Mouse (Mus musculus): Measurements from ENCODE around the gene 4930558K02Rik. TPM values are rescaled to one million over a fixed set of nuclear protein-coding genes. Genes with fewer than 3 reads are reported as not detected.

4930558K02Rik gene
- polyA plus RNA-seq (2012; rRNA removed) (not detected in 2 replicates), polyA plus RNA-seq (2014; fragmentation: Nextera tagmentation; extraction: Ambion mirVana) (not detected in 2 replicates)

- DNase-seq (ENCODE audit: low spot score), result no peak
- no peak for ATAC-seq (ENCODE audit: low FRiP score, low read depth)
- Histone ChIP-seq H3K9ac (ENCODE audit: low read depth, low read length, severe bottlenecking) (no peak within 1 kb of the TSS), H3K4me2 (replicated peaks; ENCODE audit: low read depth, low read length, severe bottlenecking) (no peak within 1 kb of the TSS), H3K9me3 (ENCODE audit: control insufficient read depth, low read length) (no peaks in the 10 kb centered on the region), H3K27ac (replicated peaks; ENCODE audit: low read depth, low read length) (peak within 1 kb of the TSS; percentile 83), H3K4me3 (replicated peaks; ENCODE audit: low read length) (no peak within 1 kb of the TSS), H3K36me3 (ENCODE audit: control insufficient read depth, insufficient read depth, low read length) (no peaks in the 10 kb centered on the region), H3K27me3 (ENCODE audit: control insufficient read depth, insufficient read depth, low read length) (no peaks in the 10 kb centered on the region), H3K4me1 (ENCODE audit: control insufficient read depth, insufficient read depth, low read length) (peaks cover 64% of the 10 kb centered on the region)
- no peak for TF ChIP-seq POLR2A (IDR thresholded peaks at IDR 0.05; ENCODE audit: borderline replicate concordance, extremely low read depth, insufficient read depth, insufficient read length)
- WGBS, result 86% methylated on average over 1 of the region's 1 CpGs
These were observed at the start of gene 4930558K02Rik for GRCm38 (mm10) chr1:161979536-161979935. 4930558K02Rik (minus strand) TSS chr1:161979636.

GRCm38 (mm10) chr1:162023681-162024270 is 44.3 kb upstream of the 4930558K02Rik start:
- TF ChIP-seq POLR2A (IDR thresholded peaks at IDR 0.05; ENCODE audit: borderline replicate concordance, extremely low read depth, insufficient read depth, insufficient read length), result no peak
- Histone ChIP-seq H3K4me2 (replicated peaks; ENCODE audit: low read depth, low read length, severe bottlenecking) (no peak overlapping the region), H3K27me3 (ENCODE audit: control insufficient read depth, insufficient read depth, low read length) (no peaks in the 10 kb centered on the region), H3K9ac (ENCODE audit: low read depth, low read length, severe bottlenecking) (no peak overlapping the region), H3K4me1 (ENCODE audit: control insufficient read depth, insufficient read depth, low read length) (peaks cover 59% of the 10 kb centered on the region), H3K4me3 (replicated peaks; ENCODE audit: low read length) (no peak overlapping the region), H3K9me3 (ENCODE audit: control insufficient read depth, low read length) (no peaks in the 10 kb centered on the region), H3K36me3 (ENCODE audit: control insufficient read depth, insufficient read depth, low read length) (no peaks in the 10 kb centered on the region), H3K27ac (replicated peaks; ENCODE audit: low read depth, low read length) (peak overlapping the region; percentile 97)
- WGBS, result 28% methylated on average over 8 of the region's 8 CpGs
- ATAC-seq (ENCODE audit: low FRiP score, low read depth) (peak; percentile 27), DNase-seq (ENCODE audit: low spot score) (peak; percentile 53)

- no peaks in the 10 kb centered on the region for H3K9me3 ChIP-seq (ENCODE audit: control insufficient read depth, low read length)
- H3K27me3 ChIP-seq (ENCODE audit: control insufficient read depth, insufficient read depth, low read length), result no peaks in the 10 kb centered on the region
- no peak overlapping the region for H3K9ac ChIP-seq (ENCODE audit: low read depth, low read length, severe bottlenecking)
- H3K36me3 ChIP-seq (ENCODE audit: control insufficient read depth, insufficient read depth, low read length), result no peaks in the 10 kb centered on the region
- H3K27ac ChIP-seq (replicated peaks; ENCODE audit: low read depth, low read length), result peak overlapping the region; percentile 97
- WGBS, result 13% methylated on average over 4 of the region's 4 CpGs
- H3K4me3 ChIP-seq (replicated peaks; ENCODE audit: low read length), result no peak overlapping the region
- no peak for TF ChIP-seq POLR2A (IDR thresholded peaks at IDR 0.05; ENCODE audit: borderline replicate concordance, extremely low read depth, insufficient read depth, insufficient read length)
- ATAC-seq (ENCODE audit: low FRiP score, low read depth) (no peak), DNase-seq (ENCODE audit: low spot score) (no peak)
- peaks cover 88% of the 10 kb centered on the region for H3K4me1 ChIP-seq (ENCODE audit: control insufficient read depth, insufficient read depth, low read length)
- no peak overlapping the region for H3K4me2 ChIP-seq (replicated peaks; ENCODE audit: low read depth, low read length, severe bottlenecking)
These were observed 41.3 kb upstream of the 4930558K02Rik start for GRCm38 (mm10) chr1:162020766-162021165.

DNA sequence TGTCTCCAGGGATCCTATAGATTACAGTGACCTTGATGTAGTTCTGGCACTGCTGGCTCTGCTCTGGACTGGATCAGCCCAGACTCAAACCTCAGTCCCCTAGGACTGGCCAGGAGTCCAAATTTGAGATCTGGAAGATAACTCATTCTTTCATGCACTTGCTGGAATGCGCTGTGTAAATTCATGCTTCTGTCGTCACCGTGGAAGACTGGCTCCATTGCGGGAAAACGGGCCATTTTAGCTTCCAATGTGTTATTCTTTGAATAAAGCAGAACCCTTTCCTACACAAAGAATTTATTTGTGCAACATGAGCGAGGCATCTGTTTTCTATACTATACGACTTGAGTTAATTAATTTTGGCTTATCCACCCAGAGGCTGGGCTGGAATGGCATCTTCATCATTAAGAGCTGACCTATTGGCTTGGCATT is 40.9 kb upstream of the 4930558K02Rik start:
- 14% methylated on average over 7 of the region's 7 CpGs for WGBS
- TF ChIP-seq POLR2A (IDR thresholded peaks at IDR 0.05; ENCODE audit: borderline replicate concordance, extremely low read depth, insufficient read depth, insufficient read length), result no peak
- H3K9me3 ChIP-seq (ENCODE audit: control insufficient read depth, low read length), result no peaks in the 10 kb centered on the region
- peaks cover 87% of the 10 kb centered on the region for H3K4me1 ChIP-seq (ENCODE audit: control insufficient read depth, insufficient read depth, low read length)
- no peaks in the 10 kb centered on the region for H3K36me3 ChIP-seq (ENCODE audit: control insufficient read depth, insufficient read depth, low read length)
- peak overlapping the region; percentile 97 for H3K27ac ChIP-seq (replicated peaks; ENCODE audit: low read depth, low read length)
- H3K27me3 ChIP-seq (ENCODE audit: control insufficient read depth, insufficient read depth, low read length), result no peaks in the 10 kb centered on the region
- no peak overlapping the region for H3K9ac ChIP-seq (ENCODE audit: low read depth, low read length, severe bottlenecking)
- H3K4me3 ChIP-seq (replicated peaks; ENCODE audit: low read length), result no peak overlapping the region
- peak; percentile 73 for DNase-seq (ENCODE audit: low spot score)
- peak; percentile 23 for ATAC-seq (ENCODE audit: low FRiP score, low read depth)
- H3K4me2 ChIP-seq (replicated peaks; ENCODE audit: low read depth, low read length, severe bottlenecking), result no peak overlapping the region

GRCm38 (mm10) chr1:162018601-162018977 is 39.2 kb upstream of the 4930558K02Rik start:
- Histone ChIP-seq H3K4me1 (ENCODE audit: control insufficient read depth, insufficient read depth, low read length) (peaks cover 89% of the 10 kb centered on the region), H3K27me3 (ENCODE audit: control insufficient read depth, insufficient read depth, low read length) (no peaks in the 10 kb centered on the region), H3K27ac (replicated peaks; ENCODE audit: low read depth, low read length) (peak overlapping the region; percentile 97), H3K4me3 (replicated peaks; ENCODE audit: low read length) (no peak overlapping the region), H3K36me3 (ENCODE audit: control insufficient read depth, insufficient read depth, low read length) (no peaks in the 10 kb centered on the region), H3K4me2 (replicated peaks; ENCODE audit: low read depth, low read length, severe bottlenecking) (0 out of 2 replicates have a peak overlapping the region, but pooled peaks have one; percentile 7), H3K9ac (ENCODE audit: low read depth, low read length, severe bottlenecking) (no peak overlapping the region), H3K9me3 (ENCODE audit: control insufficient read depth, low read length) (no peaks in the 10 kb centered on the region)
- TF ChIP-seq POLR2A (IDR thresholded peaks at IDR 0.05; ENCODE audit: borderline replicate concordance, extremely low read depth, insufficient read depth, insufficient read length), result no peak
- no peak for ATAC-seq (ENCODE audit: low FRiP score, low read depth)
- WGBS, result 44% methylated on average over 6 of the region's 6 CpGs
- DNase-seq (ENCODE audit: low spot score), result no peak
